Mouse (Mus musculus): ENCODE measurements around the gene Fibp. TPM values are rescaled to one million over a fixed set of nuclear protein-coding genes. Genes with fewer than 3 reads are reported as not detected.

The Fibp gene
- polyA plus RNA-seq, 1 experiment = 140 TPM

DNA sequence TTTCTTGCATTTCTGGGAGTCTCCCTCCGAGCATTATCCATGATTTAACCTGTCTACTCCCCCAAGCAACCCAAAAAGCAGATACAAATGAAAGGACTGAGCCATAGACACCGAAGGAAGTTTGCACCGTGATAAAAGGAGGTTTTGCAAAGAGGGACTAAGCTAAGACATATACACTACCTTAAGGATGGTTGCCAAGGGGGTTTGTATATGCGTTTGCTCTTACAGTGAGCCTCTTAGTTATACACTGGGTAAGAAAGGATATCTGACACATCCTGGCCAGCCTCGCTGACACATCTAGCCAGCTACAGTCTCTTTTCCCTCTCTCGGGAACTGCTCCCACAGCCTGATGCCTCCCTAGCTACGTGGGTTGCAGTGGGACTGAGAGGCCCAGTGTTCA is 26.5 kb upstream of the Fibp start:
- 74% methylated on average over 7 of the region's 7 CpGs for WGBS
- TF ChIP-seq POLR2A (IDR thresholded peaks at IDR 0.05; ENCODE audit: borderline replicate concordance, insufficient read depth, low read length) = no peak
- TF ChIP-seq CTCF (IDR thresholded peaks at IDR 0.05; ENCODE audit: borderline replicate concordance, insufficient read depth, low read depth, low read length) = no peak
- Histone ChIP-seq H3K4me3 (replicated peaks; ENCODE audit: insufficient read depth, low read depth, low read length) (no peak overlapping the region), H3K4me1 (ENCODE audit: control insufficient read depth, insufficient read depth, low read length) (peaks cover 32% of the 10 kb centered on the region), H3K27ac (ENCODE audit: insufficient read depth, low read length) (no peak overlapping the region), H3K27me3 (ENCODE audit: control insufficient read depth, insufficient read depth, low read length) (no peaks in the 10 kb centered on the region)
- no peak for DNase-seq

DNA sequence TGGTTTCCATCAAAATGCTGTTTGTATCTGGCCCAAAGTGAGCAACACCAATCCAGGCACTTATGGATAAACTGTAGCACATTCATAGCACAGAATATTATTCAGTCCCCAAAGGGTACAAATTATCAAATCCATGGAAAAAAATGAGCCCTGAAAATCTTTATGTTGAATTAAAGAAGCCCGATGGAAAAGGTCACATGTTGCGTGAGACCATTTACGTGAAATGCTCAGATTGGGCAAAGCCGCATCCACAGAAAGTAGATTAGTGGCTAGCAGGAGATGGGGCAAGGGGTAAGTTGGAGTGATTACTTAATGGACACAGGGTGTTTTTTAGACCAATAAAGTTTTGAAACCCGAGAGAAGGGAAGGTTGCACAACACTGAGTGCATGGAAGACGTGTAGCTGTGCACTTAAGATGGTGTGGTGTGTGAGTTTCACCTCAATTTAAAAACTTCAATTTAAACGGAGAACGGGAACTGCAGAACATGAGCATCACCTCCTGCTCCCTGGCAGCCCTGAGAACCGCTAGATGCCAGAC is 16.0 kb upstream of the Fibp start:
- Histone ChIP-seq H3K4me3 (replicated peaks; ENCODE audit: insufficient read depth, low read depth, low read length) (no peak overlapping the region), H3K27me3 (ENCODE audit: control insufficient read depth, insufficient read depth, low read length) (no peaks in the 10 kb centered on the region), H3K4me1 (ENCODE audit: control insufficient read depth, insufficient read depth, low read length) (no peaks in the 10 kb centered on the region; the same call in 1 of the 2 replicates), H3K27ac (ENCODE audit: insufficient read depth, low read length) (no peak overlapping the region)
- WGBS = 70% methylated on average over 9 of the region's 9 CpGs
- no peak for TF ChIP-seq POLR2A (IDR thresholded peaks at IDR 0.05; ENCODE audit: borderline replicate concordance, insufficient read depth, low read length)
- TF ChIP-seq CTCF (IDR thresholded peaks at IDR 0.05; ENCODE audit: borderline replicate concordance, insufficient read depth, low read depth, low read length) = no peak
- DNase-seq = no peak

DNA sequence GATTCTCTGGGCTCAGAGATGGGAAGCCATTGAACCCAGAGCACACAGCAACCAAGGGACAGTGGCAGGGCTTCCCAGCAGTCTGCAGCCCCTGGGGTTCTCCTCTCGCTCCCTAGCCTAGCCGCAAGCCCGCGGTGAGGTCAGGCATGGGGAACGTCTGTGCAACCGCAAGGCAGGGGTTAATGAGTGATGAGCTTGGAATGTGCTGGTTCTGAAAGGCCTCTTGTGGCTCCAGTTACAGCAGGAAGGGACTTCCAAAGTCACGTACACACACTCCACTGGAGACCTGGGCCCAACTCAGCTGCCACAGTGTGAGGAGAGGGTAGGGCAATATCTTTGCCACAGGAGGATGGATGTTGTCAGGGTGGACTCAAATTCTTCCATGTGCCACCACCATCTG is 15.5 kb upstream of the Fibp start:
- Histone ChIP-seq H3K27me3 (ENCODE audit: control insufficient read depth, insufficient read depth, low read length) (no peaks in the 10 kb centered on the region), H3K4me3 (replicated peaks; ENCODE audit: insufficient read depth, low read depth, low read length) (no peak overlapping the region), H3K4me1 (ENCODE audit: control insufficient read depth, insufficient read depth, low read length) (no peaks in the 10 kb centered on the region; the same call in 1 of the 2 replicates), H3K27ac (ENCODE audit: insufficient read depth, low read length) (no peak overlapping the region)
- TF ChIP-seq POLR2A (IDR thresholded peaks at IDR 0.05; ENCODE audit: borderline replicate concordance, insufficient read depth, low read length) (no peak), CTCF (IDR thresholded peaks at IDR 0.05; ENCODE audit: borderline replicate concordance, insufficient read depth, low read depth, low read length) (no peak)
- no peak for DNase-seq
- 44% methylated on average over 7 of the region's 7 CpGs for WGBS

DNA sequence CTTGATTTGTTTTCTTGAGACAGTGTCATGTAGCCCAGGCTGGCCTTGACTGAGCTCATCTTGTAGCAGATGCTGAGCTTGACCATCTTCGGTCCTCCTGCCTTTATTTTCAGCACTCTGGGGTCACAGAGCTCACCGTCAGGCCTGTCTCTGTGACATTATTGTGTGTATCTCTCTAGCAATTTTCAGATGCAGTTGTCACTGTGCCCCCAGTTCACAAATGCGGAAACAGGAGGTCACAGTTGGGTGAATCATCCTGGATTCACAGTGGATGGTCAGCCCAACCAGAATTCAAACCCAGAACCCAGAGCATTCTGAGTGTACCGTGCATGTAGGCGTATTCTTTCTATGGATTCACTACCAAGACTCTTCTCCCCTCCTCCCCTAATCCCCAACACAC is 14.7 kb upstream of the Fibp start:
- TF ChIP-seq POLR2A (IDR thresholded peaks at IDR 0.05; ENCODE audit: borderline replicate concordance, insufficient read depth, low read length) (no peak), CTCF (IDR thresholded peaks at IDR 0.05; ENCODE audit: borderline replicate concordance, insufficient read depth, low read depth, low read length) (no peak)
- no peaks in the 10 kb centered on the region; the same call in 1 of the 2 replicates for H3K4me1 ChIP-seq (ENCODE audit: control insufficient read depth, insufficient read depth, low read length)
- no peak overlapping the region for H3K4me3 ChIP-seq (replicated peaks; ENCODE audit: insufficient read depth, low read depth, low read length)
- WGBS = 93% methylated on average over 5 of the region's 5 CpGs
- no peak overlapping the region for H3K27ac ChIP-seq (ENCODE audit: insufficient read depth, low read length)
- H3K27me3 ChIP-seq (ENCODE audit: control insufficient read depth, insufficient read depth, low read length) = no peaks in the 10 kb centered on the region
- DNase-seq = no peak

DNA sequence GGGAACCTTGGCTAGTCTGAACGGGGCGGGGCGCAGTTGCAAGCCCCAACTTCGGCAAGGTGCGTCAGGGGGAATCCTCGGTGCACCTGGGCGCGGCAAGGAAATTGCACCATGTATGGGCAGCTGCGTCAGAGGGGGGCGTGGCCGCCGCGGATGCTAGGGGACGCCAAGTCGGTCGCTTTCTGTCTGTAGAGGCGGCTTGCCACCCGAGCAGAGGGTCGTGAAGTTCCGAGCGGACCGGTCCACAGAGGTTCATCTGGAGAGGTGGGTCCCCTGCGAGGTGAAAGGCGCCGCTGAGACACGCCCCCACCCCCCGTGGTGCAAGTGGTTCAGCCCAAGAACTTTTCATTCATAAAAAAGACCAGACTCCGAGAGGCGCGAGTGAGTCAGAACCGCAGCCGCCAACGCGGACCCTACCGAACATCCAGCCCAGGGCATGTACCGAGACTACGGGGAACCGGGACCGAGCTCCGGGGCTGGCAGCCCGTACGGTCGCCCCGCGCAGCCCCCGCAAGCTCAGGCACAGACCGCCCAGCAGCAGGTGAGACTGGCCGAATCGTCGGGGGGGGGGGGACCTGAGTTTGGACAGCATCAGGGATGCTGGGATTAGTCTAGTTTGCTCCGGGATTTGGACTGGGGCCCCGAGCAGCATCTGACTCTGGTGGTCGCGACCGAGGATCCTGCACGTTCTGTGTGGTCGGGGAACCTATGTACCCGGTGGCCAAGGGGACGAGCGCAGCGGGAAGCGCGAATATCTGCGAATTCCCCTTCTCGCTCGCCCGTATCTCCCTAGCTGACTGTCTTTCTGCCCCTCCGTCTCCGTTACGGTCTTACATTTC is 12.7 kb upstream of the Fibp start, which contains the start of gene Fosl1:
Fosl1 (plus strand) TSS at position 33 of the 839 bp plus-strand sequence.
- H3K4me3 ChIP-seq (replicated peaks; ENCODE audit: insufficient read depth, low read depth, low read length) = peak within 1 kb of the TSS; percentile 46
- WGBS = under 1% methylated on average over 70 of the region's 70 CpGs
- DNase-seq = peak; percentile 58 to 66
- H3K4me1 ChIP-seq (ENCODE audit: control insufficient read depth, insufficient read depth, low read length) = no peaks in the 10 kb centered on the region; the same call in 1 of the 2 replicates
- H3K27ac ChIP-seq (ENCODE audit: insufficient read depth, low read length) = no peak within 1 kb of the TSS
- TF ChIP-seq CTCF (IDR thresholded peaks at IDR 0.05; ENCODE audit: borderline replicate concordance, insufficient read depth, low read depth, low read length) = no peak
- no peak for TF ChIP-seq POLR2A (IDR thresholded peaks at IDR 0.05; ENCODE audit: borderline replicate concordance, insufficient read depth, low read length)
- H3K27me3 ChIP-seq (ENCODE audit: control insufficient read depth, insufficient read depth, low read length) = no peaks in the 10 kb centered on the region

DNA sequence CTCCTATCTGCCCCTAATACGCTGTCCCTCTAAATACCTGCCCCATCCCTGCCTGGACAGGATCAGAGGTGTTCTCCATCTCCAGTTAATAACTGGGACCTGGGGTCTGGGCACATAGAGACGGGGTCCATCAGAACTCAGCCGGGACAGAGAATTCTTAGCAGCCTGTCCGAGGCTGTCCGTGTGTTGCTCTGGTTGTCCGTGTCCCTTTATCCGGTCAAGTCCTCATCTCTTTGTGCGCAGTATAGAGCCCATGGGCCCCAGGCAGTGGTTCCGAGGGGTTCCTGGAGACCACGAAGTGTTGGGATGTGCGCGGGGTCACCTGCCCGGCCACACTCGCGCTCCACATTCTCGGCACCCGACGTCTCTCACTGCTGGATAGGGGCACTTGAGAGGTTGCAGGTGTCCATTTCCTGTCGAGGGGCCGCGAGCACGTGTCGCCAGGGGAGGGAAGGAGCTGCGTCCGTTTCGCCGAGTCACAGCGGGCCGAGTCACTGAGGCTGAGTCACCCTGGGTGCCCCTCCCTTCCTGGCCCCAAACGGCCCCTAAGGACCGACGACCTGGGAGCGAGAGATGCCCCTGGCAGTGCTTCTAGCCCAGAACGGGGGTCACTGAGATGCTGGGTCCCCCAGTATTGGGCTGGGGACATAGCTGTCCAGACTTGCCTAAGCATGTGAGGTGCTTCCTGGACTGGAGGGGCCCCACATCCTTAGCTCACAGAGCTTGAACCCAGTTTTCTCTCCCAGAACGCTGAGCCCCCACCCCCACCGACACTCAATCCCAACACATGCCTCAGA is 11.9 kb upstream of the Fibp start:
- TF ChIP-seq CTCF (IDR thresholded peaks at IDR 0.05; ENCODE audit: borderline replicate concordance, insufficient read depth, low read depth, low read length) (no peak), POLR2A (IDR thresholded peaks at IDR 0.05; ENCODE audit: borderline replicate concordance, insufficient read depth, low read length) (no peak)
- no peaks in the 10 kb centered on the region for H3K27me3 ChIP-seq (ENCODE audit: control insufficient read depth, insufficient read depth, low read length)
- H3K4me3 ChIP-seq (replicated peaks; ENCODE audit: insufficient read depth, low read depth, low read length) = no peak overlapping the region
- H3K27ac ChIP-seq (ENCODE audit: insufficient read depth, low read length) = no peak overlapping the region
- no peaks in the 10 kb centered on the region; the same call in 1 of the 2 replicates for H3K4me1 ChIP-seq (ENCODE audit: control insufficient read depth, insufficient read depth, low read length)
- DNase-seq = no peak
- WGBS = 8% methylated on average over 36 of the region's 36 CpGs

DNA sequence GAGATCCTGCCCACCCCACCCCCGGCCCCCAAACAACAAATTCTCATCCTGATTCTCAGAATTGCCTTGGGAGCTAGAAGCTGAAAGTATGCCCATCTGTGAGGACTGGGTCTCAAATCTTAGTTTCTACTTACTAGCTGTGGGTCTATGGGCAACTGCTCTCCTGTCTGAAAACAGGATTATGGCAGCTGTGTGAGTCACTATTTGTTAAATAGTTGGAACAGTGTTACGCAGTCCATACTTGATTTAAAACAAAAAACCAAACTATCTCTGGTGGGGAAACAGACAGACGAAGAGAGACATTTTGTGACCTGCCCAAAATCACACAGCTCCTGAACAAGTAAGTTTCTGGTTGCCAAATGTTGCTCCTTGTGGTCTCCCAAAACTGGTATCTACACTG is 10.7 kb upstream of the Fibp start:
- no peak overlapping the region for H3K27ac ChIP-seq (ENCODE audit: insufficient read depth, low read length)
- no peak for DNase-seq
- 83% methylated on average over 3 of the region's 3 CpGs for WGBS
- H3K4me1 ChIP-seq (ENCODE audit: control insufficient read depth, insufficient read depth, low read length) = peaks cover 2% of the 10 kb centered on the region; the same call in 1 of the 2 replicates
- no peak overlapping the region for H3K4me3 ChIP-seq (replicated peaks; ENCODE audit: insufficient read depth, low read depth, low read length)
- no peak for TF ChIP-seq CTCF (IDR thresholded peaks at IDR 0.05; ENCODE audit: borderline replicate concordance, insufficient read depth, low read depth, low read length)
- no peak for TF ChIP-seq POLR2A (IDR thresholded peaks at IDR 0.05; ENCODE audit: borderline replicate concordance, insufficient read depth, low read length)
- H3K27me3 ChIP-seq (ENCODE audit: control insufficient read depth, insufficient read depth, low read length) = no peaks in the 10 kb centered on the region
